ENCODE assay signal across 21 mouse cellular contexts in the genomic region with DNA sequence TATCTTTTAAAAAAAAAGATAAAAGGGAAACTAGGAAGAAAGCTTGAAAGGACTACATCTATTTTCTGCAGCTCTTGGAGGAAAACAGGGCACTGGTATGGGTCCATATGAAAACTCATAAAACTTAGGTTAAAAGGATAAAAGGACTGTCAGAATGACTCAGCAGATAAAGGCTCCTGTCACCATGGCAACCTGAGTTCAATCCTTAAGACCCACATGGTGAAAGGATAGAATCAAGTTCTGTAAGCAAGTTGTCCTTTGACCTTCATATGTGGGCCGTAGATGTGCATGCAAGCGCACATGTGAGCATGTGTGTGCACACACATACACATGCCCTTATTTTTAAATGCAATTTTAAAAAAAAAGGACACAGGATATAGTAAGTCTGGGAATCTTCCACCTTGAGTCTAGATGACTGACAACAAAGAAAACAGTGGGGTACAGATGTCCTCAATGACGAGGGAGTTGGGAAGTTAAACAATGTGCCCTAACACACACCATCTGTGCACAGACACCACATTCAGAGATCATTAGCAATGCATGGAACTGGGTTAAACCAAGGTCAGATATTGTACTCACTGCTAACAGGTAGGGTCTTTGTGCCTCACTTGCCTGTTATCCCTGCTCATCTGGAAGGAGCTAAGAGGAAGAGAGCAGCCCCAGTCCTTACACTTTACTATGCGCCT. TPM values are rescaled to one million over a fixed set of nuclear protein-coding genes. Genes with fewer than 3 reads are reported as not detected.
A peak's percentile ranks its signal among the peaks of the same experiment; 100 is the strongest.
DNase-seq lines count a peak whose midpoint lies in the region; ATAC-seq and TF ChIP-seq lines count a peak whose summit lies in the region.
"Had no signal": no experiment of that assay in that cellular context is flagged by ENCODE, and none has a peak within 500 bp of the region (broad histone marks: within the 10 kb centered on the region; RNA-seq: fewer than 3 reads in every experiment).

No protein-coding gene starts in this region.

- in situ Hi-C loops in CH12.LX (cut with MboI; ENCODE audit: low pct_ligation_motif_present, low pct_unique_long_range_greater_than_20kb, low sequenced_read_pairs): no loop called here

- peaks cover 33% of the 10 kb centered on the region for H3K79me2 ChIP-seq in CH12.LX (replicated peaks; ENCODE audit: control insufficient read depth, extremely low read depth, insufficient read depth, poor library complexity, severe bottlenecking)

- TF ChIP-seq POLR2A in CH12.LX (IDR thresholded peaks at IDR 0.05; ENCODE audit: low read depth, low read length): no peak
- TF ChIP-seq POLR2A in embryonic fibroblast, embryonic 13.5 days (IDR thresholded peaks at IDR 0.05; ENCODE audit: low read depth, low read length): no peak

- peaks cover 2 to 54% of the 10 kb centered on the region in 2 experiments; a peak in 3 of 4 replicates for H3K4me1 ChIP-seq in CH12.LX (ENCODE audit: control insufficient read depth in 1 of 2, insufficient read depth in 2 of 2)
- peaks cover 5% of the 10 kb centered on the region for H3K4me1 ChIP-seq in embryonic fibroblast, embryonic 13.5 days (ENCODE audit: control insufficient read depth, insufficient read depth, low read length)
- H3K4me1 ChIP-seq in kidney, embryonic 14.5 days (ENCODE audit: control insufficient read depth, insufficient read depth, low read length): peaks cover 5% of the 10 kb centered on the region

- no peaks in the 10 kb centered on the region for H3K9me3 ChIP-seq in CH12.LX (replicated peaks; ENCODE audit: low read length)
- no peaks in the 10 kb centered on the region for H3K9me3 ChIP-seq in kidney, embryonic 14.5 days (ENCODE audit: control insufficient read depth, low read length)
- H3K9me3 ChIP-seq: embryonic facial prominence, embryonic 12.5 days; forebrain, embryonic 13.5 days; G1E; hindbrain, embryonic 12.5 days; kidney, embryonic 15.5 days; midbrain, embryonic 12.5 days had no signal

- H3K36me3 ChIP-seq in CH12.LX (replicated peaks in 1 of 2; ENCODE audit: control insufficient read depth in 1 of 2, insufficient read depth in 1 of 2, low read length in 1 of 2): peaks cover 52 to 75% of the 10 kb centered on the region in 2 experiments
- H3K36me3 ChIP-seq in kidney, embryonic 14.5 days (ENCODE audit: control insufficient read depth, insufficient read depth, low read length): peaks cover 71% of the 10 kb centered on the region

- H3K9ac ChIP-seq in CH12.LX (ENCODE audit: insufficient read depth, low read depth): no peak overlapping the region
- H3K9ac ChIP-seq in kidney, embryonic 14.5 days (ENCODE audit: low read depth, low read length): no peak overlapping the region
- H3K9ac ChIP-seq: embryonic facial prominence, embryonic 12.5 days; forebrain, embryonic 13.5 days; hindbrain, embryonic 12.5 days; kidney, embryonic 15.5 days; lung, embryonic 14.5 days; midbrain, embryonic 12.5 days had no signal

- dilution Hi-C loops in CH12.LX (cut with MboI; ENCODE audit: extremely low pct_ligation_motif_present, extremely low pct_unique_long_range_greater_than_20kb, low sequenced_read_pairs): no loop called here

- H3K27me3 ChIP-seq in CH12.LX (replicated peaks): no peaks in the 10 kb centered on the region
- H3K27me3 ChIP-seq in kidney, embryonic 14.5 days (ENCODE audit: control insufficient read depth, insufficient read depth, low read length): no peaks in the 10 kb centered on the region
- H3K27me3 ChIP-seq: embryonic facial prominence, embryonic 12.5 days; forebrain, embryonic 13.5 days; hindbrain, embryonic 12.5 days; kidney, embryonic 15.5 days; midbrain, embryonic 12.5 days had no signal

- ATAC-seq in kidney, embryonic 14.5 days (ENCODE audit: low FRiP score, low TSS enrichment): no peak
- ATAC-seq: forebrain, embryonic 13.5 days; intestine, postnatal 0 days had no signal

- peak overlapping the region; percentile 40; the same call in 1 of the 2 replicates for H3K27ac ChIP-seq in layer of hippocampus, adult 2 months
- H3K27ac ChIP-seq in CH12.LX (ENCODE audit: insufficient read depth, low read depth): no peak overlapping the region
- peak overlapping the region; percentile 18; the same call in 1 of the 2 replicates for H3K27ac ChIP-seq in embryonic fibroblast, embryonic 13.5 days (ENCODE audit: insufficient read depth, low read length)
- H3K27ac ChIP-seq in kidney, embryonic 14.5 days (ENCODE audit: low read depth, low read length): no peak overlapping the region
- H3K27ac ChIP-seq: embryonic facial prominence, embryonic 12.5 days; forebrain, embryonic 13.5 days; hindbrain, embryonic 12.5 days; kidney, embryonic 15.5 days; midbrain, embryonic 12.5 days had no signal

- TF ChIP-seq CTCF in layer of hippocampus, adult 2 months (conservative IDR thresholded peaks at IDR 0.05): no peak
- no peak for TF ChIP-seq CTCF in CH12.LX (conservative IDR thresholded peaks at IDR 0.05 in 1 of 2, IDR thresholded peaks at IDR 0.05 in 1 of 2; ENCODE audit: low read depth in 2 of 2, low read length in 2 of 2)
- TF ChIP-seq CTCF in embryonic fibroblast, embryonic 13.5 days (IDR thresholded peaks at IDR 0.05; ENCODE audit: borderline replicate concordance, insufficient read depth, low read length): no peak

- H3K4me2 ChIP-seq in CH12.LX (ENCODE audit: insufficient read depth, low read depth, poor library complexity, severe bottlenecking): no peak overlapping the region
- no peak overlapping the region for H3K4me2 ChIP-seq in kidney, embryonic 14.5 days (replicated peaks; ENCODE audit: low read depth, low read length)
- H3K4me2 ChIP-seq: embryonic facial prominence, embryonic 12.5 days; forebrain, embryonic 13.5 days; hindbrain, embryonic 12.5 days; kidney, embryonic 15.5 days; liver, embryonic 11.5 days; lung, embryonic 14.5 days; midbrain, embryonic 12.5 days had no signal

- no peak for TF ChIP-seq EP300 in CH12.LX (IDR thresholded peaks at IDR 0.05; ENCODE audit: low read length)

- WGBS in kidney, embryonic 14.5 days: 82% methylated on average over 4 of the region's 4 CpGs

- no peak for DNase-seq in layer of hippocampus, adult 2 months (ENCODE audit: low spot score in 2 of 2)
- DNase-seq in layer of hippocampus, adult 9-11 months: no peak
- DNase-seq in CH12.LX (ENCODE audit: extremely low read depth): peak; percentile 37
- DNase-seq in MN1 (ENCODE audit: low spot score): peak; percentile 26
- DNase-seq in layer of hippocampus, postnatal 36 days: no peak
- DNase-seq: cerebellum, adult 2 months; gastrocnemius, postnatal 36 days; kidney, postnatal 4 days; lung, embryonic 14.5 days; right cerebral cortex, postnatal 14 days had no signal

- no peak overlapping the region for H3K4me3 ChIP-seq in layer of hippocampus, adult 2 months
- H3K4me3 ChIP-seq in CH12.LX (replicated peaks in 1 of 3; ENCODE audit: low read depth in 2 of 3, low read length in 2 of 3, poor library complexity in 1 of 3): no peak overlapping the region
- H3K4me3 ChIP-seq in embryonic fibroblast, embryonic 13.5 days (ENCODE audit: insufficient read depth, low read length): no peak overlapping the region
- no peak overlapping the region for H3K4me3 ChIP-seq in kidney, embryonic 14.5 days (ENCODE audit: low read length)
- H3K4me3 ChIP-seq: embryonic facial prominence, embryonic 12.5 days; erythroblast, embryonic 14.5 days; forebrain, embryonic 13.5 days; hindbrain, embryonic 12.5 days; kidney, embryonic 15.5 days; midbrain, embryonic 12.5 days had no signal

- TF ChIP-seq RAD21 in CH12.LX (IDR thresholded peaks at IDR 0.05; ENCODE audit: low read depth, low read length): no peak

RNA-seq across cellular contexts. Expression of gene Nup88, which starts 5.4 kb away (rescaled TPM):
- 10 to 100 TPM; 53.3 to 57.7 TPM for total RNA-seq in layer of hippocampus, adult 2 months (2021)
- total RNA-seq in CH12.LX (2012; rRNA removed) (125 and 132 TPM in 2 replicates), CH12.LX (2014; rRNA removed) (208 and 220 TPM in 2 replicates)
- 171 and 193 TPM in 2 replicates for polyA plus RNA-seq in CH12.LX (2012; ENCODE audit: insufficient read length, low read depth)
- 92.8 and 113 TPM in 2 replicates for polyA plus RNA-seq in embryonic fibroblast, embryonic 13.5 days (2011; ENCODE audit: insufficient read length, low read depth, missing spikeins)
- 107 and 142 TPM in 2 replicates for polyA plus RNA-seq in kidney, embryonic 14.5 days (2014; fragmentation: Nextera tagmentation; extraction: Ambion mirVana)
- total RNA-seq in layer of hippocampus, postnatal 36 days (2021): 10 to 100 TPM; 53.2 to 59.1 TPM

RNA-seq across cellular contexts. Expression of gene Rpain, which starts 5.6 kb away (rescaled TPM):
- 10 to 100 TPM; 35.3 to 36.1 TPM for total RNA-seq in layer of hippocampus, adult 2 months (2021)
- total RNA-seq in CH12.LX (2012; rRNA removed): 72.7 and 80.6 TPM in 2 replicates
- 64.6 and 69.8 TPM in 2 replicates for total RNA-seq in CH12.LX (2014; rRNA removed)
- 50.0 and 54.1 TPM in 2 replicates for polyA plus RNA-seq in CH12.LX (2012; ENCODE audit: insufficient read length, low read depth)
- polyA plus RNA-seq in embryonic fibroblast, embryonic 13.5 days (2011; ENCODE audit: insufficient read length, low read depth, missing spikeins): 21.1 and 22.1 TPM in 2 replicates
- polyA plus RNA-seq in kidney, embryonic 14.5 days (2014; fragmentation: Nextera tagmentation; extraction: Ambion mirVana): 69.4 and 73.4 TPM in 2 replicates
- total RNA-seq in layer of hippocampus, postnatal 36 days (2021): 10 to 100 TPM; 39.6 to 41.3 TPM

RNA-seq across cellular contexts. Expression of gene C1qbp, which starts 18.5 kb away (rescaled TPM):
- 10 to 100 TPM; 97.1 to 99.5 TPM for total RNA-seq in layer of hippocampus, adult 2 months (2021)
- total RNA-seq in CH12.LX (2012; rRNA removed): 150 and 190 TPM in 2 replicates
- total RNA-seq in CH12.LX (2014; rRNA removed): 298 and 320 TPM in 2 replicates
- polyA plus RNA-seq in CH12.LX (2012; ENCODE audit: insufficient read length, low read depth): 903 and 917 TPM in 2 replicates
- 163 and 168 TPM in 2 replicates for polyA plus RNA-seq in embryonic fibroblast, embryonic 13.5 days (2011; ENCODE audit: insufficient read length, low read depth, missing spikeins)
- polyA plus RNA-seq in kidney, embryonic 14.5 days (2014; fragmentation: Nextera tagmentation; extraction: Ambion mirVana): 288 and 307 TPM in 2 replicates
- total RNA-seq in layer of hippocampus, postnatal 36 days (2021): 100 to 1,000 TPM in 1 of 2 experiments, 10 to 100 TPM in 1; 99.2 to 101 TPM

RNA-seq across cellular contexts. Expression of gene Dhx33, which starts 39.9 kb away (rescaled TPM):
- 10 to 100 TPM; 66.7 to 78.8 TPM for total RNA-seq in layer of hippocampus, adult 2 months (2021)
- 34.4 and 45.8 TPM in 2 replicates for total RNA-seq in CH12.LX (2012; rRNA removed)
- 43.0 and 45.6 TPM in 2 replicates for total RNA-seq in CH12.LX (2014; rRNA removed)
- 55.4 and 55.9 TPM in 2 replicates for polyA plus RNA-seq in CH12.LX (2012; ENCODE audit: insufficient read length, low read depth)
- 33.1 and 38.4 TPM in 2 replicates for polyA plus RNA-seq in embryonic fibroblast, embryonic 13.5 days (2011; ENCODE audit: insufficient read length, low read depth, missing spikeins)
- polyA plus RNA-seq in kidney, embryonic 14.5 days (2014; fragmentation: Nextera tagmentation; extraction: Ambion mirVana): 10.7 and 29.9 TPM in 2 replicates
- total RNA-seq in layer of hippocampus, postnatal 36 days (2021): 10 to 100 TPM; 59.0 to 70.6 TPM

RNA-seq across cellular contexts. Expression of gene Mis12, which starts 55.0 kb away (rescaled TPM):
- 10 to 100 TPM; 13.7 to 15.5 TPM for total RNA-seq in layer of hippocampus, adult 2 months (2021)
- total RNA-seq in CH12.LX (2012; rRNA removed): 23.4 and 32.7 TPM in 2 replicates
- total RNA-seq in CH12.LX (2014; rRNA removed): 36.3 and 38.1 TPM in 2 replicates
- polyA plus RNA-seq in CH12.LX (2012; ENCODE audit: insufficient read length, low read depth): 35.6 and 37.9 TPM in 2 replicates
- 33.1 and 35.2 TPM in 2 replicates for polyA plus RNA-seq in embryonic fibroblast, embryonic 13.5 days (2011; ENCODE audit: insufficient read length, low read depth, missing spikeins)
- 23.2 and 31.1 TPM in 2 replicates for polyA plus RNA-seq in kidney, embryonic 14.5 days (2014; fragmentation: Nextera tagmentation; extraction: Ambion mirVana)
- 10 to 100 TPM; 16.6 to 18.1 TPM for total RNA-seq in layer of hippocampus, postnatal 36 days (2021)

Comparison
In these comparisons a context has a peak if more than half of its experiments do, and no peak if none do; other contexts are left out.
1. DNase-seq: peak in CH12.LX (single experiment) and MN1 (single experiment); none in layer of hippocampus, adult 2 months (0 of 2), layer of hippocampus, adult 9-11 months (single experiment) and layer of hippocampus, postnatal 36 days (0 of 2).
2. H3K27ac ChIP-seq: peak in layer of hippocampus, adult 2 months (single experiment) and embryonic fibroblast, embryonic 13.5 days (single experiment); none in CH12.LX (single experiment) and kidney, embryonic 14.5 days (single experiment).